Mouse (Mus musculus) kidney, adult 2 months (tissue): Measurements from ENCODE around the gene Tmem87b.

Experiments
- CTCF ChIP-seq: fragments of 200-500 bp; conservative IDR thresholded peaks from 2 replicates; pipeline ENCODE4 v1.5.1; 2011; ENCODE audit warnings: low read depth, mild to moderate bottlenecking, control low read depth, low read length, moderate library complexity, mixed read lengths; ENCODE audit not compliant: insufficient read depth, insufficient read length
- POLR2A ChIP-seq: fragments of 200-500 bp; IDR thresholded peaks from one replicate; pipeline ENCODE4 v1.6.1; 2011; ENCODE audit warnings: low read depth, low read length, control low read depth

DNA sequence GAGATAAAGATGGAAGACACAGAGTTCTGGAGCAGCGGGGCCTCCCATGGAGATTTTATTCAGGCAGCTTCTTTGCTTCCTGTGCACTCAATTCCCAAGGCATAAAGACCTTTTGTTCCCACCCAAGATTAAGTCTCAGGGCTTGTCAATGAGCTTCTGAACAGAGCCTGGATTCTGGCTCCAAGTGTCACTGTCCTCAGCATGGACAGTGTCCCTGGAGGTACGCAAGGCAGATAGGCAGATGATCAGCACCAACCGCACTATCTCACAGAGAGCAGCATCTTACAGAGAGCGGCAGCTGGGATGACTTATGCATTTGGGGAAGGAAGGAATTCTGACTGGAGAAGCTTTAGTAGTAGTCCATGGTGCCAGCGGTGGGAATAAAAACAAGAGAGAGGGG lies 31.6 kb upstream of the Tmem87b start:
- TF ChIP-seq CTCF, result no peak
- no peak for TF ChIP-seq POLR2A
